Mouse (Mus musculus) urinary bladder, postnatal 14 days (tissue): ENCODE measurements around the gene Olfr324.

Experiments used
- DNase-seq: peaks from one replicate; pipeline ENCODE4 v3.0.0; 2021; ENCODE audit warnings: low spot score

Olfr324 gene

DNA sequence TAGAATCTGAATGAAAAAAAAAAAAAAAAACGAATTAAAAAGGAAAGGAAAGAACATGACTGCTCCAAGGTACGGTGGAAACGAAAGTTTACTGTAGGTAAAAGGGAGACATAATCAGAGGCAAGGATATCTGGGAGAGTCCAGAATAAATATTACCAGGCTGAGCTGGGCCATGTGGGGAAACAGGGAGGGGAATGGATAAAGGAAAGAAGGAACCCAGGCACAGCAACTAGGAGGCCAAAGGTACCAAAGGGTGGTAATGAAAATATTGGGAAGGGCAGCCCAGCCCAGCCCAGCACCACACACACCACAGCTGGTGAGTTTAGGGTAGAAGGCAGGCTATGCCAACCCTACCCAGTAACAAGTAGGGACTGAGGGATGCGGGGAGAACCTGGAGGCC is 40.0 kb downstream of the Olfr324 start:
- DNase-seq, result no peak

- peak; percentile 28 for DNase-seq
Measured at GRCm38 (mm10) chr11:58636376-58636977, 41.6 kb downstream of the Olfr324 start.

DNA sequence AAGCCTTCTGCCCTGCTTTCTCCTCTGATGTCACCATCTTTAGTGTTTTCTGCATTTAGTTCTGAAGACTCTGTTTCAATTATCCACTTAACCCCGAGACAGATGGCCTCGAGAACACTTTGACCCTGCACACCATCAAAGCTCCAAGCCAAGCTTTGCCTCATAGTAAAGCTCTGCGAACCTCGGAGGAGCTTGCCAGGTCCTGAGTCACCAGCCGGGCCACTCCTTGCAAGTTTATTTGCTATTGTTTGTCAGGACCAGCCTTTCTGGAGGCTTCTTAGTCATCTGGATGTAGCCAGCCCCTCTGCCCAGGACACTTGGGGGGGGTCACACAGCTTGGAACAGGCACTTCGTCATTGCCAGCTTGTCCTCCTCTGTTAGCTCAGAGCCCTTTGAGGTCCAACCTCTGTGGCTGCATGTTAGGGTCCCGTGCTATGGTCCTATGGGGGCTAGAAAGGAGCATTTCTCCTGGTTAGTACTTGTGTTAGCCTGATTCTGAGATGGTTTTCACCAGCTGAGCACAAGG is 43.3 kb downstream of the Olfr324 start:
- peak; percentile 73 for DNase-seq

- DNase-seq, result peak; percentile 15
Measured at GRCm38 (mm10) chr11:58640272-58640867, 45.5 kb downstream of the Olfr324 start, which contains the start of gene Trim58. Trim58 (plus strand) TSS chr11:58640465.

- no peak for DNase-seq
Measured at GRCm38 (mm10) chr11:58641057-58641456, 46.1 kb downstream of the Olfr324 start.

GRCm38 (mm10) chr11:58641638-58642358 is 46.9 kb downstream of the Olfr324 start:
- no peak for DNase-seq

GRCm38 (mm10) chr11:58643350-58643749 is 48.4 kb downstream of the Olfr324 start:
- no peak for DNase-seq
